11 mouse cellular contexts compared by ENCODE assay signal in genomic region chr19:44674621-44675245, GRCm38 (mm10).
DNase-seq lines count a peak whose midpoint lies in the region; ATAC-seq and TF ChIP-seq lines count a peak whose summit lies in the region.
"Had no signal": no experiment of that assay in that cellular context is flagged by ENCODE, and none has a peak within 500 bp of the region (broad histone marks: within the 10 kb centered on the region; RNA-seq: fewer than 3 reads in every experiment).

No protein-coding gene starts in this region.

- H3K27me3 ChIP-seq in heart, embryonic 13.5 days (replicated peaks) = peaks cover 99% of the 10 kb centered on the region
- peaks cover 89% of the 10 kb centered on the region for H3K27me3 ChIP-seq in stomach, embryonic 15.5 days (replicated peaks)
- peaks cover 27% of the 10 kb centered on the region; the same call in 1 of the 2 replicates for H3K27me3 ChIP-seq in stomach, postnatal 0 days (ENCODE audit: control insufficient read depth, insufficient read depth, low read length)
- H3K27me3 ChIP-seq in limb, embryonic 13.5 days = peaks cover 100% of the 10 kb centered on the region

- H3K9ac ChIP-seq in heart, embryonic 13.5 days = no peak overlapping the region
- H3K9ac ChIP-seq in stomach, embryonic 15.5 days = no peak overlapping the region
- H3K9ac ChIP-seq in stomach, postnatal 0 days (ENCODE audit: low read length) = no peak overlapping the region
- H3K9ac ChIP-seq in limb, embryonic 13.5 days = no peak overlapping the region

- H3K4me1 ChIP-seq in heart, embryonic 13.5 days = peaks cover 32% of the 10 kb centered on the region
- H3K4me1 ChIP-seq in stomach, embryonic 15.5 days = peaks cover 18% of the 10 kb centered on the region; the same call in 1 of the 2 replicates
- no peaks in the 10 kb centered on the region for H3K4me1 ChIP-seq in stomach, postnatal 0 days (replicated peaks; ENCODE audit: control insufficient read depth, insufficient read depth)
- peaks cover 22% of the 10 kb centered on the region for H3K4me1 ChIP-seq in limb, embryonic 13.5 days

- H3K9me3 ChIP-seq in heart, embryonic 13.5 days = no peaks in the 10 kb centered on the region
- H3K9me3 ChIP-seq in stomach, embryonic 15.5 days = no peaks in the 10 kb centered on the region
- no peaks in the 10 kb centered on the region for H3K9me3 ChIP-seq in stomach, postnatal 0 days (ENCODE audit: control insufficient read depth, low read length)
- H3K9me3 ChIP-seq in limb, embryonic 13.5 days = no peaks in the 10 kb centered on the region

- H3K4me3 ChIP-seq in heart, embryonic 13.5 days = 0 out of 2 replicates have a peak overlapping the region, but pooled peaks have one; percentile 17
- H3K4me3 ChIP-seq in stomach, embryonic 15.5 days (replicated peaks) = 0 out of 2 replicates have a peak overlapping the region, but pooled peaks have one; percentile 7
- H3K4me3 ChIP-seq in stomach, postnatal 0 days (ENCODE audit: low read depth, low read length) = no peak overlapping the region
- H3K4me3 ChIP-seq in limb, embryonic 13.5 days = peak overlapping the region; percentile 21

- H3K4me2 ChIP-seq in heart, embryonic 13.5 days = peak overlapping the region; percentile 25
- no peak overlapping the region for H3K4me2 ChIP-seq in stomach, embryonic 15.5 days
- H3K4me2 ChIP-seq in stomach, postnatal 0 days (replicated peaks; ENCODE audit: low read depth) = no peak overlapping the region
- peak overlapping the region; percentile 44 for H3K4me2 ChIP-seq in limb, embryonic 13.5 days (replicated peaks)

- no peaks in the 10 kb centered on the region for H3K36me3 ChIP-seq in heart, embryonic 13.5 days
- no peaks in the 10 kb centered on the region for H3K36me3 ChIP-seq in stomach, embryonic 15.5 days
- H3K36me3 ChIP-seq in stomach, postnatal 0 days (ENCODE audit: control insufficient read depth, insufficient read depth, low read length) = no peaks in the 10 kb centered on the region
- H3K36me3 ChIP-seq in limb, embryonic 13.5 days = no peaks in the 10 kb centered on the region

- no peak for TF ChIP-seq CTCF in stomach, postnatal 0 days (IDR thresholded peaks at IDR 0.05; ENCODE audit: low read depth)

- ATAC-seq in heart, embryonic 13.5 days (ENCODE audit: extremely low read depth, insufficient number of reproducible peaks, low FRiP score, low TSS enrichment) = no peak
- ATAC-seq in stomach, embryonic 15.5 days (ENCODE audit: insufficient read depth, low FRiP score, low read depth) = no peak
- no peak for ATAC-seq in stomach, postnatal 0 days (ENCODE audit: low FRiP score, low TSS enrichment)
- ATAC-seq in limb, embryonic 13.5 days (ENCODE audit: low FRiP score, low read depth) = no peak

- TF ChIP-seq EP300 in stomach, postnatal 0 days (optimal IDR thresholded peaks at IDR 0.05) = no peak

- no peak overlapping the region for H3K27ac ChIP-seq in heart, embryonic 13.5 days (replicated peaks)
- no peak overlapping the region for H3K27ac ChIP-seq in stomach, embryonic 15.5 days
- H3K27ac ChIP-seq in stomach, postnatal 0 days (replicated peaks) = no peak overlapping the region
- no peak overlapping the region for H3K27ac ChIP-seq in limb, embryonic 13.5 days

- DNase-seq in heart, postnatal 4 days = no peak
- no peak for DNase-seq in stomach, postnatal 0 days (ENCODE audit: low spot score)
- no peak for DNase-seq in thymus, postnatal 25 days
- DNase-seq in left cerebral cortex, adult 11 months (ENCODE audit: low spot score) = no peak
- DNase-seq in layer of hippocampus, adult 8-10 months (ENCODE audit: low spot score in 2 of 2) = no peak
- DNase-seq: cerebellum, adult 9-11 months; gastrocnemius, postnatal 25 days; kidney, postnatal 36 days had no signal

- WGBS in heart, embryonic 13.5 days = 10% methylated on average over 45 of the region's 45 CpGs
- WGBS in stomach, embryonic 15.5 days = 9% methylated on average over 45 of the region's 45 CpGs
- WGBS in stomach, postnatal 0 days = 10% methylated on average over 45 of the region's 45 CpGs
- WGBS in limb, embryonic 13.5 days = 6% methylated on average over 45 of the region's 45 CpGs

Comparison
In these comparisons a context has a peak if more than half of its experiments do, and no peak if none do; other contexts are left out.
1. H3K4me2 ChIP-seq: peak in heart, embryonic 13.5 days (single experiment) and limb, embryonic 13.5 days (single experiment); none in stomach, embryonic 15.5 days (single experiment) and stomach, postnatal 0 days (single experiment).